Mouse (Mus musculus): ENCODE results near the gene Plekhj1.

DNA sequence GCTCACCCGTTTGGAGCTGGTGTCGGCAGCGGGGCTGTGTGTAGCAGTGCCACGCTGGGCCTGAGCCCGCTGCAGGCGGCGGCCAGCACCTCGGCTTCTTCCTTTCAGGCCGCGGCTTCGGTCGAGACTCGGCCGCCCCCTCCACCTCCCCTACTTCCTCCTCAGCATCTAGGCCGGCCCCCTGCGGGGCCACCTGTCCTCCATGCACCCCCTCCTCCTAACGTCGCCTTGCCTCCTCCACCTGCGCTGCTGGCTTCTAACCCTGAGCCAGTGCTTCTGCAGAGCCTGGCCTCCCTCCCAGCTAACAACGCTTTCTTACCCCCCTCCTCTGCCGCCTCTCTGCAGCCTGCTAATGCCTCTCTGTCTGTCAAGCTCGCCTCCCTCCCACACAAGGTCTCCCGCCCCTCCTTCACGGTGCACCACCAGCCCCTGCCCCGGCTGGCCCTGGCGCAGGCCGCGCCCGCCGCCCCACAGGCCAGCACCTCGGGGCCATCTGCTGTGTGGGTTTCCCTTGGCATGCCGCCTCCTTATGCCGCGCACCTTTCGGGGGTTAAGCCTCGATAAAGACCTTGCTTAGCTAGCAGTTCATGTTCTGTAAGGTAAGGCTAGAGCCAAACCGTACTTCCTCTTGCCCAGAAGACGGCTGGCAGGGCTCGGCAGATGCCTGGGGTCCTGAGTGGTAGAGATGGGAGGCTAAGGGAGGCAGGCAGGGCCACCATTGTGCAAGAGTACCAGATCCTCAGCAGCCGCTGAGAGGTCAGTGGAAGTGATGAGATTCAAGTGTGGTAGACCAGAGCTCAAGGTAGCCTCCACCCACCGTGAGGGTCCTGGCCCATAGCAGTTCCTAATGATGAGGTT lies 6.0 kb downstream of the Plekhj1 start:
- TF ChIP-seq CTCF (IDR thresholded peaks at IDR 0.05; ENCODE audit: borderline replicate concordance, insufficient read depth, low read length) (no peak), POLR2A (IDR thresholded peaks at IDR 0.05; ENCODE audit: low read depth, low read length) (no peak)

Data from embryonic fibroblast, embryonic 13.5 days (primary cell).